Mouse (Mus musculus) hindbrain, embryonic 16.5 days (tissue): ENCODE measurements around the gene Cx3cl1. TPM values are rescaled to one million over a fixed set of nuclear protein-coding genes. Genes with fewer than 3 reads are reported as not detected.

Experiments used
- ATAC-seq: fragments of 200-750 bp; cut with Nextera tagmentation; 2 replicates; pipeline ENCODE4 v1.8.0; 2017; ENCODE audit warnings: moderate TSS enrichment, moderate library complexity
- H3K27ac ChIP-seq: fragments of 300-500 bp; sonication (generic); 2 replicates; pipeline ENCODE4 v1.5.1; 2014; ENCODE audit warnings: low read depth, mild to moderate bottlenecking, control low read depth, low read length, moderate library complexity
- H3K27me3 ChIP-seq: fragments of 300-500 bp; sonication (generic); replicated peaks from 2 replicates; pipeline ENCODE4 v1.6.1; 2014; ENCODE audit warnings: low read length; ENCODE audit not compliant: control insufficient read depth, insufficient read depth
- H3K36me3 ChIP-seq: fragments of 300-500 bp; sonication (generic); 2 replicates; pipeline ENCODE4 v1.6.1; 2014; ENCODE audit warnings: mild to moderate bottlenecking, low read length, moderate library complexity, mixed read lengths; ENCODE audit not compliant: control insufficient read depth, insufficient read depth
- H3K4me1 ChIP-seq: fragments of 300-500 bp; sonication (generic); 2 replicates; pipeline ENCODE4 v1.6.1; 2014; ENCODE audit warnings: low read depth, low read length; ENCODE audit not compliant: control insufficient read depth, insufficient read depth
- H3K4me2 ChIP-seq: fragments of 300-500 bp; sonication (generic); 2 replicates; pipeline ENCODE4 v1.6.1; 2014; ENCODE audit warnings: mild to moderate bottlenecking, low read length, control low read depth, moderate library complexity
- H3K4me3 ChIP-seq: fragments of 300-500 bp; sonication (generic); 2 replicates; pipeline ENCODE4 v1.5.1; 2014; ENCODE audit warnings: mild to moderate bottlenecking, low read length, control low read depth, moderate library complexity
- H3K9ac ChIP-seq: fragments of 300-500 bp; sonication (generic); 2 replicates; pipeline ENCODE4 v1.6.1; 2014; ENCODE audit warnings: low read depth, mild to moderate bottlenecking, control low read depth, low read length, moderate library complexity
- H3K9me3 ChIP-seq: fragments of 300-500 bp; sonication (generic); 2 replicates; pipeline ENCODE4 v1.6.1; 2014; ENCODE audit warnings: mild to moderate bottlenecking, low read length, moderate library complexity; ENCODE audit not compliant: control insufficient read depth
- WGBS: fragments of 180-500 bp; shearing (Covaris S2); extraction: QIAGEN DNeasy Blood & Tissue Kit; methylation state at CpG from one replicate; pipeline ENCODE4 v1.1.7; 2014; 5-methylcytosine and 5-hydroxymethylcytosine counted together
- polyA plus RNA-seq: library from polyadenylated mRNA; unstranded; fragments of >200 nt; fragmentation: Nextera tagmentation; extraction: Ambion mirVana; gene quantifications from 2 replicates; pipeline ENCODE4 v1.2.1, GENCODE M21; 2015

The Cx3cl1 gene
- polyA plus RNA-seq, 1 experiment from 2014 or later, result 62.0 TPM

DNA sequence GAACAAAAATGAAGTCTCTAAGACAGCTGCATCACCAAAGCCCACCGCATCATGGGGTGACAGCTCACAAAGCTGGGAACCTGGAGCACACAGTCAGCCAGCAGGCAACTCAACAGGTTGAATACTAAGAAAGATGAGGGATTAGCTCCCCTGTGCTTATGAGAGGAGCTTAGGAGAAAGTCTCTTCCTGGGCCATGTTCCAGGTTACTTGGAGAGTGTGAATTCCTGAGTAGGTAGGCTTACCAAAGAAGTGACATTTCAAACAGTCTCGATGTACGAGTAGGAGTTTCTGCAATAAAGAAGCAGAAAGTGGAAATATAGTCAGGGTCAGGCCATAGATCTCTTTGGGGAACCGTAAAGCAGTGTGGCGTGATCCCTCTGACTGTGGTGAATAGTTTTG lies 27.3 kb upstream of the Cx3cl1 start:
- Histone ChIP-seq H3K27me3 (no peaks in the 10 kb centered on the region), H3K9ac (no peak overlapping the region), H3K4me2 (no peak overlapping the region), H3K27ac (no peak overlapping the region), H3K36me3 (no peaks in the 10 kb centered on the region), H3K4me1 (no peaks in the 10 kb centered on the region), H3K4me3 (no peak overlapping the region), H3K9me3 (no peaks in the 10 kb centered on the region; the same call in 1 of the 2 replicates)
- WGBS, result 92% methylated on average over 5 of the region's 5 CpGs
- no peak for ATAC-seq

DNA sequence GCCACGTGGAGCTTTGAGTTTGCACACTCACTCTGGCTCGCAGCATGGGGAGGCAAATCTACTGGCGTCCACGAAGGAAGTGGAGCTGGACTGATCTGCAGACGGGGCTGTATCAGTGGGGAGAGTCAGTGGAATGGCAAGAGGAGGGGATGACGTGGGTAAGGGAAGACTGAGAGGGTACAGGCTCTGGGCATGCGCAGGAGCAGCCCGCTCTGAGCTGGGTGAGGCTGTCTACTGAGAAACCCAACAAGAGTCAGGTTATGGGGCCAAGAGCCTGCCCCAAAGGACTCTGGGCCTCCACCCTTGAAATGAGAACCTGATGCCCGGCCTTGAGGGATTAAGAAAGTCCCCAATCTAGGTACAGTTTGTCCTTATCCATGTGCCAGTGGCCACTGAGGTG lies 26.8 kb upstream of the Cx3cl1 start:
- no peak overlapping the region for H3K9ac ChIP-seq
- no peaks in the 10 kb centered on the region; the same call in 1 of the 2 replicates for H3K9me3 ChIP-seq
- H3K4me1 ChIP-seq, result no peaks in the 10 kb centered on the region
- H3K4me2 ChIP-seq, result no peak overlapping the region
- WGBS, result 76% methylated on average over 9 of the region's 9 CpGs
- no peak for ATAC-seq
- no peak overlapping the region for H3K27ac ChIP-seq
- H3K4me3 ChIP-seq, result no peak overlapping the region
- no peaks in the 10 kb centered on the region for H3K36me3 ChIP-seq
- no peaks in the 10 kb centered on the region for H3K27me3 ChIP-seq

DNA sequence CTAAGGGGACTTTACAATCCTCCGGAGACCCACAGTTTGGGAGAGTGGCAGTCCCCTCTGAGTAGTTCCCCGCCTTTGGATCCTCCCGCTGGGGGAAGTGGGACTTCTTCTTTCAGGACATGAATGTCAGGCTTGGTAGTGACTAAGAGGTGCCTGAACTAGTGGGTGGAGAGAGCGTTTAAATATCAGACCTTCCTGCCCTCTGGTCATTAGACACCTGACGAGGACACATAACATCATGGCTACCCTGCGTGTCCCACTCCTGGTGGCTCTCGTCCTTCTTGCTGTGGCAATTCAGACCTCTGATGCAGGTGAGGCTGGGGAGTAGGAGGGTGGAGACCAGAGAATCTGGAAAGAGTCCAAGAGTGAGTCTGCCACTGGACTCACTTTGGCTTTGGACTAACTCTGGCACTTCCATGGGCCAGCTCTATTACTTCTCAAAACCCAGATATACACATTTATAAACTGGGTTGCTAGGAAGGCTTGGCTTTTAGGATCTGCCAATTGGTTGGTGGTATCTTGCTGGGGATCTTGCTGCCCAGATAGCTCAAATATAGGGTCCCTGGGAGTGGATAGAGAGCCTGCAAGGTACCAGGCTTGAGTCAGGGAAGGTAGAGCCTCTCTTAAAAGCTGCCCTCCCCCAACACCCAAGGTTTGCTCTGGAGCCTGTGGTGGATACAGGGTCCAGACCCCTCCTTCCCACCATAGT lies 26.2 kb upstream of the Cx3cl1 start, which contains the start of gene Ccl22:
Gene Ccl22 (plus strand): TSS at position 115 of the 709 bp plus-strand sequence.
- H3K27ac ChIP-seq, result no peak within 1 kb of the TSS
- no peak within 1 kb of the TSS for H3K4me3 ChIP-seq
- no peak within 1 kb of the TSS for H3K9ac ChIP-seq
- H3K4me1 ChIP-seq, result no peaks in the 10 kb centered on the region
- 90% methylated on average over 7 of the region's 7 CpGs for WGBS
- H3K4me2 ChIP-seq, result no peak within 1 kb of the TSS
- H3K27me3 ChIP-seq, result no peaks in the 10 kb centered on the region
- ATAC-seq, result no peak
- no peaks in the 10 kb centered on the region for H3K36me3 ChIP-seq
- no peaks in the 10 kb centered on the region; the same call in 1 of the 2 replicates for H3K9me3 ChIP-seq

DNA sequence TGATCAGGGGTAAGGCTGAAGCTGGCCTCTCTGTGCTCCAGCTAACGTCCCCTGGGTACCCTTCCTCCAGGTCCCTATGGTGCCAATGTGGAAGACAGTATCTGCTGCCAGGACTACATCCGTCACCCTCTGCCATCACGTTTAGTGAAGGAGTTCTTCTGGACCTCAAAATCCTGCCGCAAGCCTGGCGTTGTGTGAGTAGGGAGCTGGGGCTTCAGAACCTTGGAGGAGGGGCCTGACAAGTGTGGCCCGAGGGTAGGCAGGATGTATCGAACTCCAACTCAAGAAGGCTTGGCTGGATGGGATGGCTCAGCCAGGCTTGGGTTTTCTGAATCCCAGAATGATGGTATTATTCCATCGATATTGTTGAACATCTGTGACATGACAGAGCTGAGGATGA lies 25.0 kb upstream of the Cx3cl1 start:
- 86% methylated on average over 8 of the region's 8 CpGs for WGBS
- Histone ChIP-seq H3K9me3 (no peaks in the 10 kb centered on the region), H3K4me3 (no peak overlapping the region), H3K36me3 (no peaks in the 10 kb centered on the region), H3K4me1 (no peaks in the 10 kb centered on the region), H3K27me3 (no peaks in the 10 kb centered on the region), H3K4me2 (no peak overlapping the region), H3K9ac (no peak overlapping the region), H3K27ac (no peak overlapping the region)
- no peak for ATAC-seq

DNA sequence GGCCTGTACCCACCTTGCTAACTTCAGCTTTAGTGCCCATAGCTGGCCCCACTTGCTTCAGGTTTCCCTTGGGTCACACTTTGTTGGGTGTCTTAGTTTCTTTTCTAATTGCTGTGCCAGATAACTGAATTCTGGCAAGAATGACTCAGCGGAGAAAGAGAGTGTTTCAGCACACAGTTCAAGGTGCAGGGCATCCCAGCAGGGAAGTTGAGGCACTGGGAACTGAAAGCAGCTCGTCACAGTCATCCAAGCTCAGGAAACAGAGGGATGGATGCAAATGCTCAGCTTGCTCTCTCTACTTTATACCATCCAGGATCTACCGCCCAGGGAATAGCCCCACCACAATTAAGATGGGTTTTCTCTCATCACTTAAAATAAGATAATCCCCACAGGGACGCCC lies 23.4 kb upstream of the Cx3cl1 start:
- Histone ChIP-seq H3K27me3 (no peaks in the 10 kb centered on the region), H3K36me3 (no peaks in the 10 kb centered on the region)
- WGBS, result 71% methylated on average over 4 of the region's 4 CpGs

DNA sequence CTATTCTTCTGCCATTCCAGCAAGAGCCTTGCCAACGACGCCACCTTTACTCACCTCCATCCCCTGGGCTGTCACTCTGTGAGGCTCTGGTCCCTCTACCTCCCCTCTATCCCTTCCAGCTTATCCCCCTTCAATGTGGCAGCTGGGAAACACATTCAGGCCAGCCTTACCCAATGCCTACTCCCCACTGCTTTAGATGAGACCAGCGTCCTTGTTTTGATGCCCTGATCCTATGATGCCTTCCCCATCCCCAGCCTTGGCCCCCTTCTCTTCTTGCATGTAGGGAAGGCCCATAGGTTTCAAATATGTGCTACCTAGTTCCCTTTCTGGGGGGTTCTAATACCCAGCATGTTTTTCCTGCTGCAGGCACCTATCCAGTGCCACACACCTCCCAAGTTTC lies 21.9 kb upstream of the Cx3cl1 start:
- Histone ChIP-seq H3K9ac (no peak overlapping the region), H3K4me1 (no peaks in the 10 kb centered on the region), H3K27ac (no peak overlapping the region), H3K9me3 (no peaks in the 10 kb centered on the region), H3K36me3 (no peaks in the 10 kb centered on the region), H3K4me3 (no peak overlapping the region), H3K4me2 (no peak overlapping the region), H3K27me3 (no peaks in the 10 kb centered on the region)
- 86% methylated on average over 3 of the region's 3 CpGs for WGBS
- ATAC-seq, result no peak

More for the DNA sequence above, 23.4 kb upstream of the Cx3cl1 start:
- ATAC-seq, result no peak
- H3K4me3 ChIP-seq, result no peak overlapping the region
- no peak overlapping the region for H3K9ac ChIP-seq
- H3K4me1 ChIP-seq, result no peaks in the 10 kb centered on the region
- no peak overlapping the region for H3K27ac ChIP-seq
- no peak overlapping the region for H3K4me2 ChIP-seq
- H3K9me3 ChIP-seq, result no peaks in the 10 kb centered on the region

DNA sequence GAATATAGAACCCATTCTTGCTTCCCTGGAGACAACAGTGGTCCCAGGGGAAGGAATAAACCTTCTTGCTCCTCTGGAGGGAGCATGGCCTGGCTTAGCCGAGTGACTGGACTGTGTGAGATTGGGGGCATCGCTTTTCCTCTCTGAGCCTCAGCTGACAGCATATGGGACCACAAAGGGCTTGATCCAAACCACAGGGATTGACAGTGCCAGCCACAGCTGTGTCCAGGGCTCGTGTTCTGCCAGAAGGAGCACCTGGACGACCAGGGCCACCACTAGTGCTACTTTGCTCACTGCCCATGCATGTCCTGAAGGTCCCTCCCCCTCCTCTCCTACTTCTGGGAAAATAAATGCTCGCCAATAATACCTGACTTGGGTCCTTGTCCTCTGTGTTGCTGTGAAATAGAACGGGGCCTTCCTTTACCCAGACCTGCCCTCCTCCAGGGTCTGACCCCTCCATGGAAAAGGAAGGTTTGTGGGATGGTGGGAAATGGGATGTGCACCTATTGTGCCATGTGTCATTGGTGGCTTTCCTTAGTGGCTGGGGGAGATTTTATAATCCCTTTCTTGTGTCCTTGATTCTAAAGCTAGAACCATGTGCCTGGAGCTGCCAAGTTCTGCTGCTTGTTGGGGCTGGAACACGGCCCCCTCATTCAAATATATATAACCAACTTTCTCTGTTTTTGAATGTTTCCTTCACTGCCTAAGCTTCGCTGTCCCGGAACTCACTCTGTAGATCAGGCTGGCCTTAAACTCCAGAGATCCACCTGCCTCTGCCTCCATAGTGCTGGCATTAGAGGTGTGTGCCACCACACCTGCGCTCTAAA lies 20.6 kb upstream of the Cx3cl1 start:
- H3K4me1 ChIP-seq, result no peaks in the 10 kb centered on the region
- no peak overlapping the region for H3K27ac ChIP-seq
- H3K4me3 ChIP-seq, result no peak overlapping the region
- no peak overlapping the region for H3K4me2 ChIP-seq
- H3K9ac ChIP-seq, result no peak overlapping the region
- 86% methylated on average over 10 of the region's 10 CpGs for WGBS
- H3K27me3 ChIP-seq, result no peaks in the 10 kb centered on the region
- no peak for ATAC-seq
- H3K36me3 ChIP-seq, result no peaks in the 10 kb centered on the region
- no peaks in the 10 kb centered on the region for H3K9me3 ChIP-seq

DNA sequence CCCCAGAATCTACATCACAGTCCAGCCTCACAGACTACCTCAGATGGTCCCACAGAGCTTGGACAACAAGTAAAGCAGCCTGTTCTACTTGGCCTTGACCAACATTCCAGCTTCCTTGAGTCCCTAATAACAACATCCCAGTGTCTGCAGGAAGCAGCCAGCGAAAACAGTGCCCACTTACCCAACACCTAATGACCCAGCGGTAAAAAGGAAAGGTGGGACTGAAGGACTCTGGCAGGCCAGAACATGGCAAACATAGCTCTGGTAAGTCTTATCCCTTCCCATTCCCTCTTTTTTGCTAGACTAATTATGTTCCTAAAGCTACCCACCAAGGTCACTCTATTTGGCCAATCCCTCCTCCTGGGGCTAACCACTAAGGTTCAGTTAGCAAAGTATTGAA lies 17.8 kb upstream of the Cx3cl1 start:
- ATAC-seq, result no peak
- Histone ChIP-seq H3K27me3 (no peaks in the 10 kb centered on the region), H3K36me3 (no peaks in the 10 kb centered on the region), H3K9me3 (no peaks in the 10 kb centered on the region), H3K9ac (no peak overlapping the region), H3K4me2 (no peak overlapping the region), H3K4me1 (no peaks in the 10 kb centered on the region), H3K27ac (no peak overlapping the region), H3K4me3 (no peak overlapping the region)
- 98% methylated on average over 2 of the region's 2 CpGs for whole genome bisulfite sequencing

DNA sequence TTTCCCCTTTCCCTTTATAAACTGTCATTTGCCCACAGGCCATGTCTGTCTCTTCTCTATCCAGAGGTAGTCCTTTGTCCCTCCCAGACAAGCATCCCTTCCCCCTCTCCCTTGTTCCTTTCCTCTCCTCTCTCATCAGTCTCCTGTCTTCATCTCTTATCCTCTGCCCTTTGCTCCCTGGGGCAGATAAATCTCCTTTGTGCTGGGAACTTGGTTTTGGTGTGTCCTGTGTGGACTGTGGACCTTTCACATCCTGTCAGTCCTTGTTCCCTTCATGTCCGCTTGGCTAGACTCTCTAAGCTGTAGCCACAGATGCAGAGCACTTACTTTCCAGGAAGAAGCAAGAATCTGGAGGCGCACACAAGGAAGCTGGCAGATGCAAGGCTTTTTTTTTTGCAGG lies 17.3 kb upstream of the Cx3cl1 start:
- Histone ChIP-seq H3K27ac (no peak overlapping the region), H3K9ac (no peak overlapping the region), H3K27me3 (no peaks in the 10 kb centered on the region), H3K36me3 (no peaks in the 10 kb centered on the region), H3K9me3 (no peaks in the 10 kb centered on the region), H3K4me3 (no peak overlapping the region), H3K4me1 (no peaks in the 10 kb centered on the region), H3K4me2 (no peak overlapping the region)
- 70% methylated on average over 2 of the region's 2 CpGs for WGBS
- ATAC-seq, result no peak
